Mouse (Mus musculus) midbrain, embryonic 16.5 days (tissue): ENCODE results near the gene Serp2. TPM values are rescaled to one million over a fixed set of nuclear protein-coding genes. Genes with fewer than 3 reads are reported as not detected.

Experiments
- ATAC-seq: fragments of 200-750 bp; cut with Nextera tagmentation; 2 replicates; pipeline ENCODE4 v1.8.0; 2017; ENCODE audit warnings: moderate TSS enrichment
- H3K27ac ChIP-seq: fragments of 300-500 bp; sonication (generic); 2 replicates; pipeline ENCODE4 v1.5.1; 2014; ENCODE audit warnings: mild to moderate bottlenecking, low read length, mixed read lengths
- H3K27me3 ChIP-seq: fragments of 300-500 bp; sonication (generic); 2 replicates; pipeline ENCODE4 v1.6.1; 2014; ENCODE audit warnings: low read depth, low read length, mixed read lengths; ENCODE audit not compliant: control insufficient read depth, insufficient read depth
- H3K36me3 ChIP-seq: fragments of 300-500 bp; sonication (generic); 2 replicates; pipeline ENCODE4 v1.6.1; 2014; ENCODE audit warnings: mild to moderate bottlenecking, low read length, moderate library complexity, mixed read lengths; ENCODE audit not compliant: control insufficient read depth, insufficient read depth
- H3K4me1 ChIP-seq: fragments of 300-500 bp; sonication (generic); 2 replicates; pipeline ENCODE4 v1.6.1; 2014; ENCODE audit warnings: mild to moderate bottlenecking, low read length, mixed read lengths; ENCODE audit not compliant: control insufficient read depth, insufficient read depth
- H3K4me2 ChIP-seq: fragments of 300-500 bp; sonication (generic); 2 replicates; pipeline ENCODE4 v1.6.1; 2014; ENCODE audit warnings: mild to moderate bottlenecking, low read length, mixed read lengths
- H3K4me3 ChIP-seq: fragments of 300-500 bp; sonication (generic); 2 replicates; pipeline ENCODE4 v1.5.1; 2014; ENCODE audit warnings: low read depth, mild to moderate bottlenecking, low read length, moderate library complexity, mixed read lengths
- H3K9ac ChIP-seq: fragments of 300-500 bp; sonication (generic); 2 replicates; pipeline ENCODE4 v1.6.1; 2014; ENCODE audit warnings: low read depth, low read length, mixed read lengths
- H3K9me3 ChIP-seq: fragments of 300-500 bp; sonication (generic); replicated peaks from 2 replicates; pipeline ENCODE4 v1.6.1; 2014; ENCODE audit warnings: mild to moderate bottlenecking, low read length, mixed read lengths; ENCODE audit not compliant: control insufficient read depth, poor library complexity, severe bottlenecking
- WGBS: fragments of 180-500 bp; shearing (Covaris S2); extraction: QIAGEN DNeasy Blood & Tissue Kit; methylation state at CpG from one replicate; pipeline ENCODE4 v1.1.7; 2014; 5-methylcytosine and 5-hydroxymethylcytosine counted together
- polyA plus RNA-seq: library from polyadenylated mRNA; unstranded; fragments of >200 nt; fragmentation: Nextera tagmentation; extraction: Ambion mirVana; gene quantifications from 2 replicates; pipeline ENCODE4 v1.2.1, GENCODE M21; 2015

Serp2 gene
- polyA plus RNA-seq, 1 experiment from 2014 or later: 239 TPM

GRCm38 (mm10) chr14:76498210-76498609 lies 58.5 kb downstream of the Serp2 start:
- H3K27ac ChIP-seq: no peak overlapping the region
- H3K9ac ChIP-seq: no peak overlapping the region
- H3K4me1 ChIP-seq: peaks cover 9% of the 10 kb centered on the region
- H3K36me3 ChIP-seq: no peaks in the 10 kb centered on the region
- no peak overlapping the region for H3K4me2 ChIP-seq
- H3K27me3 ChIP-seq: no peaks in the 10 kb centered on the region
- WGBS: 55% methylated on average over 7 of the region's 7 CpGs
- H3K4me3 ChIP-seq: no peak overlapping the region
- no peaks in the 10 kb centered on the region for H3K9me3 ChIP-seq
- no peak for ATAC-seq

GRCm38 (mm10) chr14:76497187-76497586 lies 59.5 kb downstream of the Serp2 start:
- Histone ChIP-seq H3K9me3 (no peaks in the 10 kb centered on the region), H3K9ac (no peak overlapping the region), H3K4me3 (no peak overlapping the region), H3K4me2 (no peak overlapping the region), H3K27ac (no peak overlapping the region), H3K27me3 (no peaks in the 10 kb centered on the region), H3K4me1 (peaks cover 8% of the 10 kb centered on the region), H3K36me3 (no peaks in the 10 kb centered on the region)
- ATAC-seq: no peak
- WGBS: 56% methylated on average over 9 of the region's 9 CpGs

- Histone ChIP-seq H3K4me2 (no peak overlapping the region), H3K9ac (no peak overlapping the region), H3K36me3 (no peaks in the 10 kb centered on the region), H3K9me3 (no peaks in the 10 kb centered on the region), H3K27ac (no peak overlapping the region), H3K27me3 (no peaks in the 10 kb centered on the region), H3K4me1 (peaks cover 4% of the 10 kb centered on the region), H3K4me3 (no peak overlapping the region)
- WGBS: 60% methylated on average over 5 of the region's 5 CpGs
- ATAC-seq: no peak
Observed at GRCm38 (mm10) chr14:76495022-76495421, 61.7 kb downstream of the Serp2 start.

- no peak overlapping the region for H3K9ac ChIP-seq
- H3K27ac ChIP-seq: peak overlapping the region; percentile 18
- peak; percentile 86 for ATAC-seq
- WGBS: 62% methylated on average over 2 of the region's 2 CpGs
- no peaks in the 10 kb centered on the region for H3K9me3 ChIP-seq
- no peak overlapping the region for H3K4me2 ChIP-seq
- no peaks in the 10 kb centered on the region for H3K36me3 ChIP-seq
- no peak overlapping the region for H3K4me3 ChIP-seq
- no peaks in the 10 kb centered on the region for H3K27me3 ChIP-seq
- H3K4me1 ChIP-seq: peaks cover 5% of the 10 kb centered on the region; the same call in 1 of the 2 replicates
Observed at GRCm38 (mm10) chr14:76489128-76489527, 67.6 kb downstream of the Serp2 start.

- WGBS: 77% methylated on average over 18 of the region's 18 CpGs
- Histone ChIP-seq H3K9me3 (no peaks in the 10 kb centered on the region), H3K4me3 (no peak overlapping the region), H3K36me3 (no peaks in the 10 kb centered on the region), H3K4me2 (no peak overlapping the region), H3K27ac (no peak overlapping the region; the same call in none of the 2 replicates), H3K4me1 (peaks cover 5% of the 10 kb centered on the region; the same call in 1 of the 2 replicates), H3K9ac (no peak overlapping the region), H3K27me3 (no peaks in the 10 kb centered on the region)
- ATAC-seq: peak; percentile 54; the same call in 1 of the 2 replicates
Observed at GRCm38 (mm10) chr14:76488101-76489044, 68.3 kb downstream of the Serp2 start.

GRCm38 (mm10) chr14:76487609-76488008 lies 69.1 kb downstream of the Serp2 start:
- Histone ChIP-seq H3K4me3 (no peak overlapping the region), H3K4me1 (peaks cover 5% of the 10 kb centered on the region; the same call in 1 of the 2 replicates), H3K9me3 (no peaks in the 10 kb centered on the region), H3K27me3 (no peaks in the 10 kb centered on the region), H3K27ac (no peak overlapping the region), H3K36me3 (no peaks in the 10 kb centered on the region), H3K9ac (no peak overlapping the region), H3K4me2 (no peak overlapping the region)
- no peak for ATAC-seq
- 91% methylated on average over 16 of the region's 16 CpGs for WGBS

GRCm38 (mm10) chr14:76483701-76484100 lies 73.0 kb downstream of the Serp2 start:
- Histone ChIP-seq H3K27ac (no peak overlapping the region), H3K36me3 (no peaks in the 10 kb centered on the region)
- 100% methylated on average over 1 of the region's 1 CpGs for WGBS

More at GRCm38 (mm10) chr14:76483701-76484100, 73.0 kb downstream of the Serp2 start:
- Histone ChIP-seq H3K9ac (no peak overlapping the region), H3K4me3 (no peak overlapping the region), H3K27me3 (no peaks in the 10 kb centered on the region), H3K4me2 (no peak overlapping the region), H3K4me1 (peaks cover 11% of the 10 kb centered on the region), H3K9me3 (no peaks in the 10 kb centered on the region)
- no peak for ATAC-seq
